Mouse (Mus musculus) hindbrain, postnatal 0 days (tissue): Measurements from ENCODE around the gene Hspbp1. TPM values are rescaled to one million over a fixed set of nuclear protein-coding genes. Genes with fewer than 3 reads are reported as not detected.

Experiments
- ATAC-seq: fragments of 200-750 bp; cut with Nextera tagmentation; 2 replicates; pipeline ENCODE4 v1.8.0; 2017; ENCODE audit warnings: mild to moderate bottlenecking, moderate TSS enrichment, moderate library complexity
- DNase-seq: peaks from one replicate; pipeline ENCODE4 v3.0.0-alpha.2; 2015; ENCODE audit warnings: low spot score
- H3K27ac ChIP-seq: fragments of 300-500 bp; sonication (generic); 2 replicates; pipeline ENCODE4 v1.5.1; 2014; ENCODE audit warnings: mild to moderate bottlenecking
- H3K27me3 ChIP-seq: fragments of 300-500 bp; sonication (generic); 2 replicates; pipeline ENCODE4 v1.6.1; 2014; ENCODE audit warnings: low read length, mixed read lengths; ENCODE audit not compliant: insufficient read depth
- H3K36me3 ChIP-seq: fragments of 300-500 bp; sonication (generic); 2 replicates; pipeline ENCODE4 v1.6.1; 2014; ENCODE audit warnings: low read length, mixed read lengths; ENCODE audit not compliant: insufficient read depth
- H3K4me1 ChIP-seq: fragments of 300-500 bp; sonication (generic); 2 replicates; pipeline ENCODE4 v1.6.1; 2014; ENCODE audit warnings: antibody characterized with exemption, low read length, mixed read lengths; ENCODE audit not compliant: insufficient read depth
- H3K4me2 ChIP-seq: fragments of 300-500 bp; sonication (generic); 2 replicates; pipeline ENCODE4 v1.6.1; 2014; ENCODE audit warnings: low read depth, mild to moderate bottlenecking, low read length, moderate library complexity, mixed read lengths
- H3K4me3 ChIP-seq: fragments of 300-500 bp; sonication (generic); 2 replicates; pipeline ENCODE4 v1.5.1; 2014; ENCODE audit warnings: low read length
- H3K9ac ChIP-seq: fragments of 300-500 bp; sonication (generic); replicated peaks from 2 replicates; pipeline ENCODE4 v1.6.1; 2014; ENCODE audit warnings: mild to moderate bottlenecking, low read length, moderate library complexity, mixed read lengths
- H3K9me3 ChIP-seq: fragments of 300-500 bp; sonication (generic); 2 replicates; pipeline ENCODE4 v1.6.1; 2016; ENCODE audit warnings: low read length, mixed read lengths
- CTCF ChIP-seq: IDR thresholded peaks from 2 replicates; pipeline ENCODE4 v1.5.1; 2016; ENCODE audit warnings: antibody characterized with exemption, control low read depth, low read depth
- WGBS: fragments of 180-500 bp; shearing (Covaris S2); extraction: QIAGEN DNeasy Blood & Tissue Kit; methylation state at CpG from one replicate; pipeline ENCODE4 v1.1.7; 2014; 5-methylcytosine and 5-hydroxymethylcytosine counted together
- polyA plus RNA-seq: library from polyadenylated mRNA; unstranded; fragments of >200 nt; fragmentation: Nextera tagmentation; extraction: Ambion mirVana; gene quantifications from 2 replicates; pipeline ENCODE4 v1.2.1, GENCODE M21; 2015
- total RNA-seq: library from RNA; depleted of rRNA; stranded (reverse); fragments of >200 nt; gene quantifications from 2 replicates; pipeline ENCODE4 v1.2.3, GENCODE M21; 2014

The Hspbp1 gene
- total and polyA plus RNA-seq, 2 experiments from 2014 or later, result 174 to 288 TPM

GRCm38 (mm10) chr7:4669156-4669555 is 15.7 kb downstream of the Hspbp1 start:
- no peak overlapping the region for H3K4me3 ChIP-seq
- H3K9me3 ChIP-seq, result no peaks in the 10 kb centered on the region
- H3K36me3 ChIP-seq, result peaks cover 31% of the 10 kb centered on the region
- no peaks in the 10 kb centered on the region for H3K27me3 ChIP-seq
- WGBS, result 97% methylated on average over 9 of the region's 9 CpGs
- H3K4me1 ChIP-seq, result no peaks in the 10 kb centered on the region
- ATAC-seq (no peak), DNase-seq (no peak)
- no peak overlapping the region for H3K9ac ChIP-seq
- H3K27ac ChIP-seq, result no peak overlapping the region
- no peak for TF ChIP-seq CTCF
- H3K4me2 ChIP-seq, result no peak overlapping the region

- 93% methylated on average over 8 of the region's 8 CpGs for WGBS
- Histone ChIP-seq H3K4me1 (no peaks in the 10 kb centered on the region), H3K27me3 (no peaks in the 10 kb centered on the region), H3K36me3 (peaks cover 37% of the 10 kb centered on the region), H3K4me3 (no peak overlapping the region), H3K9me3 (no peaks in the 10 kb centered on the region), H3K4me2 (no peak overlapping the region), H3K9ac (no peak overlapping the region), H3K27ac (no peak overlapping the region)
- TF ChIP-seq CTCF, result no peak
- ATAC-seq, result no peak
- no peak for DNase-seq
These were observed 16.4 kb downstream of the Hspbp1 start for GRCm38 (mm10) chr7:4668506-4668905.

GRCm38 (mm10) chr7:4666871-4667270 is 18.0 kb downstream of the Hspbp1 start:
- no peak overlapping the region for H3K9ac ChIP-seq
- no peak overlapping the region for H3K4me2 ChIP-seq
- H3K36me3 ChIP-seq, result peaks cover 37% of the 10 kb centered on the region
- no peak for TF ChIP-seq CTCF
- no peaks in the 10 kb centered on the region for H3K9me3 ChIP-seq
- no peak overlapping the region for H3K27ac ChIP-seq
- H3K27me3 ChIP-seq, result no peaks in the 10 kb centered on the region
- no peak for DNase-seq
- no peaks in the 10 kb centered on the region for H3K4me1 ChIP-seq
- ATAC-seq, result no peak
- H3K4me3 ChIP-seq, result no peak overlapping the region
- 96% methylated on average over 5 of the region's 5 CpGs for WGBS

- H3K4me2 ChIP-seq, result no peak overlapping the region
- H3K36me3 ChIP-seq, result peaks cover 25% of the 10 kb centered on the region; the same call in 1 of the 2 replicates
- H3K4me3 ChIP-seq, result no peak overlapping the region
- H3K27me3 ChIP-seq, result no peaks in the 10 kb centered on the region
- peaks cover 6% of the 10 kb centered on the region; the same call in 1 of the 2 replicates for H3K4me1 ChIP-seq
- WGBS, result 84% methylated on average over 2 of the region's 2 CpGs
- no peak for TF ChIP-seq CTCF
- ATAC-seq (no peak), DNase-seq (no peak)
- H3K9me3 ChIP-seq, result no peaks in the 10 kb centered on the region
- H3K27ac ChIP-seq, result no peak overlapping the region
- no peak overlapping the region for H3K9ac ChIP-seq
These were observed 21.1 kb downstream of the Hspbp1 start for GRCm38 (mm10) chr7:4663742-4664141.

GRCm38 (mm10) chr7:4663179-4663578 is 21.7 kb downstream of the Hspbp1 start:
- H3K4me3 ChIP-seq, result no peak overlapping the region
- no peaks in the 10 kb centered on the region for H3K27me3 ChIP-seq
- no peak for TF ChIP-seq CTCF
- H3K4me1 ChIP-seq, result peaks cover 6% of the 10 kb centered on the region; the same call in 1 of the 2 replicates
- H3K36me3 ChIP-seq, result peaks cover 21% of the 10 kb centered on the region; the same call in 1 of the 2 replicates
- H3K4me2 ChIP-seq, result no peak overlapping the region
- WGBS, result 79% methylated on average over 8 of the region's 8 CpGs
- no peak for DNase-seq
- no peak overlapping the region for H3K27ac ChIP-seq
- no peak for ATAC-seq
- no peaks in the 10 kb centered on the region for H3K9me3 ChIP-seq
- H3K9ac ChIP-seq, result no peak overlapping the region

- Histone ChIP-seq H3K9me3 (no peaks in the 10 kb centered on the region), H3K9ac (peak overlapping the region; percentile 92), H3K4me1 (peaks cover 28% of the 10 kb centered on the region), H3K4me2 (peak overlapping the region; percentile 97), H3K36me3 (peaks cover 14% of the 10 kb centered on the region; the same call in 1 of the 2 replicates), H3K27ac (peak overlapping the region; percentile 95), H3K4me3 (peak overlapping the region; percentile 86), H3K27me3 (no peaks in the 10 kb centered on the region)
- 29% methylated on average over 3 of the region's 3 CpGs for WGBS
- ATAC-seq, result no peak
- no peak for TF ChIP-seq CTCF
- DNase-seq, result peak; percentile 60
These were observed 24.9 kb downstream of the Hspbp1 start for GRCm38 (mm10) chr7:4659911-4660443.

GRCm38 (mm10) chr7:4658912-4659551 is 25.8 kb downstream of the Hspbp1 start, which contains the start of gene Ppp6r1:
Ppp6r1 (minus strand) TSS chr7:4659019.
- Histone ChIP-seq H3K27ac (peak within 1 kb of the TSS; percentile 95), H3K27me3 (no peaks in the 10 kb centered on the region), H3K4me2 (peak within 1 kb of the TSS; percentile 97), H3K9ac (peak within 1 kb of the TSS; percentile 92), H3K9me3 (no peaks in the 10 kb centered on the region), H3K4me3 (peak within 1 kb of the TSS; percentile 86), H3K4me1 (peaks cover 28% of the 10 kb centered on the region), H3K36me3 (peaks cover 9% of the 10 kb centered on the region; the same call in 1 of the 2 replicates)
- under 1% methylated on average over 53 of the region's 54 CpGs for WGBS
- TF ChIP-seq CTCF, result peak; percentile 55
- ATAC-seq (peak; percentile 98), DNase-seq (peak; percentile 99)
